Mouse (Mus musculus) right cerebral cortex, adult 18-20 months (tissue): ENCODE measurements around the gene Fem1a.
"Not testable (repeated sequence)": the region's sequence is repeated elsewhere in the genome, so short reads cannot be mapped to it uniquely, and the experiment has no call there.

Experiments used
- DNase-seq: peaks from one replicate; pipeline ENCODE4 v3.0.0; 2022; ENCODE audit warnings: mixed read lengths

The Fem1a gene

GRCm38 (mm10) chr17:56255863-56256238 is 759 bp upstream of the Fem1a start:
- DNase-seq, result peak; percentile 100

GRCm38 (mm10) chr17:56257181-56257894 is 728 bp downstream of the Fem1a start:
- no peak for DNase-seq

GRCm38 (mm10) chr17:56258269-56258668 is 1.7 kb downstream of the Fem1a start:
- not testable (repeated sequence) for DNase-seq

DNA sequence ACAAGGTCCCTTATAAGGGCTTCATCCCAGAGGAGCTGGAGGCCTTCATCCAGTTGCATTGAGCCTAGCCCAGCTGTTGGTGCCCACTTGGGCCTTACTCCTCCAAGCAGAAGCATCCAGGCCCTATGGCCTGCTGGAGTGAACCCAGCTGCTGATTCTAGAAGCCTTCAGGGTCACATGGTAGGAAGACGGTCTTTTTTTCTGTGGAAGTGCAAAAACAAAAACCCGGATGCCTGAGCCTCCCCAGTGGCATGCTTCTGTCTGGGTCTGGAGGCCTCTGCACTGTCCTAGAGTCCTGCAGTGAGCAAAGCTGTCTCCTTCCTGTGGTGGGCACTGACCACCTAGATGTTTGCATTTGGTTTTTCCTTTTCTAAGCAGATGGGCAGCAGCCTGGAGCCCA is 2.2 kb downstream of the Fem1a start:
- DNase-seq, result not testable (repeated sequence)

GRCm38 (mm10) chr17:56259301-56260037 is 2.9 kb downstream of the Fem1a start:
- DNase-seq, result no peak

DNA sequence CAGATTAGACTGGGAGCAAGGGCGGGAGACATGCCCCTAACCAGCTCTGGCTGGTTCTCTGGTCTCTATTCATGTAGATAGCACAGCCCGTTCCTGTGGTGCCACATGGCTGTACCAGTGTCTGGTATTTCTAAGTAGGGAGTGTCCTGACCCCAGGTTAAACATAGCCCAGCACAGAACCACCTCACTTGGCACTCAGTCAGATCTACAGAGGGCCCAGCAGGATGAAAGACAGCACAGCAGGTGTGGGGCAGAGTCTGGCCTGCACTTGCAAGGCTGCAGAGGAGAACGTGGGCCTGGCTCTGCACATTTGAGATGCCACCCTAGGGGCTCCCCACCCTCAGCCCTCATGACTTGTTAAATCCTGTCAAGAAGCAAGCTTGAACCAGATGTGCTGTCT is 4.6 kb downstream of the Fem1a start:
- DNase-seq, result no peak

- no peak for DNase-seq
Measured at GRCm38 (mm10) chr17:56262645-56263094, 6.1 kb downstream of the Fem1a start.

GRCm38 (mm10) chr17:56264020-56264419 is 7.4 kb downstream of the Fem1a start:
- peak; percentile 84 for DNase-seq

DNA sequence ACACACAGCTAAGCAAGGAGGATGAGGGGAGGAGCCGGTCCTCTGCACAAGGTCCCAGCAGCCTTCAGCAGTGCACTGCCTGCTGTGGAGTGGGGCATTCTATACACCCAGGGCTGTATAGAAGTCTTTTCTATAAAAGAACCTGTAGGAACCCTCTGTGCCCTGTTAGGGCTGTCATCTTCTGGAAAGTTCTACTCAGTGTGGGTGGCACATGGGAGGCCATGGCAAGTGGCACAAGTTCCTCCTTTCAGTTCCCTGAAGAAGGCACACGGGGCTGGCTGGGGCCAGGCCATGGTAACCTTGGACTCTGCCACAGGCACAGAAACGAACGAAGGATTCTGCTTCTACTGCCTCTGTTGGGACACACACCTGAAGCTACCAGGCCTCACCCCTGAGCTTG is 8.4 kb downstream of the Fem1a start:
- no peak for DNase-seq

- no peak for DNase-seq
Measured at GRCm38 (mm10) chr17:56265869-56266268, 9.3 kb downstream of the Fem1a start.

DNA sequence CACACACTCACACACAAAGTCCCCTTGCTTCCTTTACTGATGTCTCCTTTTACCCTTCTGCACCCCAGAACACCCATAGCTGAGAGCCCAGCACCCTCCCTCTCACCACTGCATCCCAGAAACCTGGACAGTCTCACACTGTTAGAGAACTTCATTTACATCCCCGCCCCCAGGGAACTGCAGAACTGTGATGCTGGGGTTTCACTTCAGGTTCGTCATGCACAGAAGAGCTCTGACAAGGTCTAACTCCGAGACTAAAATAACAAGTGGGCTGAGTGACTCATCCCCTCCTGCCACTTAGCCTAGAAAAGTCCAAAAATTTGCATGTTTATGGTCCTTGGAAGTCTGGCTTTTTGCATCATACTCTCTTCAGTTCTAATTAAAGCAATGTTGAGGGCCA is 9.7 kb downstream of the Fem1a start:
- DNase-seq, result peak; percentile 91

DNA sequence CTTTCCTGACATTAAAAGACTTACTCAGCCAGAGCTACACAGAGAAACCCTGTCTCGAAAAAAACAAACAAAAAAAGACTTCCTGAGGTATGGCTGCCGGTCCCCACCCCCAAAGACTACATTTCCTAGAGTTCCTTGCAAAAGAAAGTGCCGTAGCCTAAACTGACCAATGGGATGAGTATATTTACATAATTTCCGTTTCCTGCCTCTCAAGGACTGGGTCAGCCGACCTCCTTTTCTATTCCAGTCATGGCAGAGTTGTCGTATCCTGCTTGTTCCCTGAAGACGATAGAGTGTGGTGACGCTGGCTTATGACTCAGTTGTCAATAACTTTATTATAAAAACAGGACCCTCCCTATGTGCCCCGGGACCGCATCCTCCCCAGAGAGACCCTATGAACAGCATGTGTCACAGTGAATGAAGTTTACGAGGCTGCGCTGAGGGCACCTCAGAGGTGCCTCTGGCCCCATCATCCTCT is 12.6 kb downstream of the Fem1a start:
- peak; percentile 81 for DNase-seq

DNA sequence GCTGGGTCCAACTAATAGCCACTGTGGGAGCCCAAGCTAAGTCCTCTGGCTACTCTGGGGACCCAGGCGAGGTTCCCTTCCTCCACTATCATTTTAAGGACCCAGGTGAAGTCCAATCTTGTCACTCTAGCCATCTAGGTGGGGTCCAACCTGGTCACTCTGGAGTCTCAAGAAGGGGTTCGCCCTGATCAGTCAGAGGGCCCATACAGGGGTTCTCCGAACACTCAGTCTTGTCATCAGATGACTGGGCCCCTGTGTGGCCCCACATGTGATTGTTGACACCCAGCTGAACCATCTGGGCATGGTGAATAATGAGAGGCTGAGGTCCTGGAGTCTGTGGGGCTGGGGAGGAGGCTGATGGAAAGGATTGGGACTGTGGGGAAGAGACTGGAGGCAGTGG is 13.1 kb downstream of the Fem1a start:
- DNase-seq, result no peak

DNA sequence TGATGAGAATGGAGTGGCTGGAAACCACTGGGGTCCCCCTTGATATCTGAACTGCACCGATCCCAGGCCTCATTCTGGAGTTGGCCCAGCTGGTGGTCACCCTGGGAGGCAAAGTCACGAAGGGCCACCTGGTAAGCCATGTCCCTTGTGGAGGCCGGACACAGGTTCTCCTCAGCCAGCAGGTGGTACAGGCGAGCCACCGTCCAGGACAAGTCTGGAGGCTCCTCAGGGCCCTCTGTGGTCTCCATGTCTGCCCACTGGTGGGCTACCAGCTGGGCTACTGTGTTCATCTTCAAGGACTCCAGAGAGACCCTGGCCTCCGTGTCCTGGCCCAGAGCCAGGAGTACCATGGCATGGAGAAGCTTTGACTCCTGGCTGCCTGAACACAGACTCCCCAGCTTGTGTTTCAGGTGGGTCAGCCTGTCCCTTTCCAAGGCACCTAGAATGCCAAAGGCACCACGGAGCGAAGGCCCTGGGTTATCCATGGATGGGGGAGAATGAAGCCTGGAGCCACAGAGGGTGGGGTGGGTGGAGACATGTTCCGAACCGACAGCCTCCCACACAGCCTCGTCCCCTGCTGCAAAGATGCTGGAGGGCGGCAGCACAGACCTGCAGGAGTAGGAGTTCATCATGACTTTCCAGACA is 15.1 kb downstream of the Fem1a start:
- DNase-seq, result no peak

- DNase-seq, result no peak
Measured at GRCm38 (mm10) chr17:56272644-56273043, 16.0 kb downstream of the Fem1a start.

DNA sequence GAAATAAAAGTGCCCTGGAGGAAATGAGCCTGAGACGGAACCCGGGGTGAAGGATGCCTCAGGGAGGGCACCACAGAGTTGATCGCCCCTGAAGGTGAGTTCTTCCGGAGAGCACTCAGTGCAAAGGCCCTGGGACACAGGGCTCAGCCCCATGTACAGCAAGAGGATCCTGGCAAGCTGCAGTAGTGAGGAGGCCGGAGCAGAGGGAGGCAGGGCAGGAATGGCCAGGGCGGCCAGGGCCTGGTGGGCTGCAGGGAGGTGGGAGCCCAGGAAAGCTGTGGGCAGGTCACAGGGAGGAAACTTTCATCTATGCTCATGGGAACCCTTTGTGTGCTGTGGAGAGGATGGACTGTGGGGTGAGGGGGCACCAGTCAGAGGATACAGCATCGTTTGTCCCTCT is 16.9 kb downstream of the Fem1a start:
- no peak for DNase-seq

- no peak for DNase-seq
Measured at GRCm38 (mm10) chr17:56273986-56274385, 17.4 kb downstream of the Fem1a start.

DNA sequence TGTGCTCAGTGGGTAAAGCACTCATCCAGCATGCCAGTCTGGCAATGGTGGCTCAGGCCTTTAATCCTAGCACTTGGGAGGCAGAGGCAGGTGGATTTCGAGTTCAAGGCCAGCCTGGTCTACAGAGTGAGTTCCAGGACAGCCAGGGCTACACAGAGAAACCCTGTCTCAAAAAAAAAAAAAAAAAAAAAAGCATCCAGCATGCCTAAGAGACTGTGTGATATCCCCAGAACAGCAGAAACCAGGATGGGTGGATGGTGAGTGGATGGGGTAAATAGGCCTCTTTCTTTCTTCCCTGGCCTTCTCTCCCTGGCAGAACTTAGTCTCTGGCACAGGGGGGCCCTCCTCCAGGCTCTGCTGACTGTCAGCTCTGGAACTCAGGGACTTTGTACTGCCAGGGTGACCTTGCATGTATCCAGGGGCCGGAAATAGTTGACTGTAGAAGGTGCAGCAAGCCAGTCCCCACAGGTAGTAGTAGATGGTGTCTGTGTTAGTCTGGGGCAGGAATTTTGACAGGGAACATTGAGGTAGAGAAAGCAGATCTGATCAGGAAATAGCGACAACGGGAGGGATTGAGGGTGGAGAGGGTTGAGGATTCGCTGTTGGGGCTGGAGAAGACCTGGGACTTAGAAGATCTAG is 19.4 kb downstream of the Fem1a start:
- no peak for DNase-seq

GRCm38 (mm10) chr17:56276643-56277566 is 20.3 kb downstream of the Fem1a start, which contains the start of gene Ticam1:
Gene Ticam1, minus strand, starts transcription at chr17:56276786.
- DNase-seq, result peak; percentile 89

DNA sequence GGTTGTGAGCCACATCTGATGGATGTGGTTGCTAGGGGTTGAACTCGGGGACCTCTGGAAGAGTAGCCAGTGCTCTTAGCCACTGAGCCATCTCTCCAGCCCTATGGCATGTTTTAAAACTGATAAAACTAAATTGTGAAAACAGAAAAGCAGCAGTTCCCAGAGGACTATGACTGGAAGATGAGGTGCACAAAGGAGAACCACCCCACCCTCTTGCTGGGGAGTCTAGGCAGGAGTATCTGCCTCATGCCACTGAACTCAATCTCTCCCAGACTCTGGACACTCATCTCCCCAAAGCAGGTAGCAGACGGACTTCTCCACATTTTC is 20.9 kb downstream of the Fem1a start:
- DNase-seq, result no peak

DNA sequence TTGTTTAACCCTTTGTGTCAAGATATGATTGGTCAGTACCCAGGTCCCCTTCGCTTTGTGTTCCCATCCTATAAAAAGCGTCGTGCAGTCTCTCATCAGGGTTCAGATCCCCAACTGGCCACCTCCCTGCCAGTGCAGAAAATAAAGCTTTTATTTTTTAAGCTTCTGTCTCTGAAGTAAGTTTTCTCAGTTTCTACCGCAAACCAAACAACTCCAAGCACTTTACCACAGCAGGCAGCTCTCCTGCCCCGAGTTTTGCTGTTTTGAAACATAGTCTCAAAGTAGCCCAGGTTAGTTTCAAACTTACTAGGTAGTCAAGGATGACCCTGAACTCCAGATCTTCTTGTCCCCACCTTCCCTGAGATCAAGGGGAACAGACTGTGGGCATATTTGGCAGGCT is 21.7 kb downstream of the Fem1a start:
- no peak for DNase-seq

GRCm38 (mm10) chr17:56279481-56280155 is 23.0 kb downstream of the Fem1a start:
- DNase-seq, result no peak
